Mouse (Mus musculus) G1E (cell line): ENCODE measurements around the gene Pde9a.

Source experiments
- CTCF ChIP-seq: IDR thresholded peaks from 2 replicates; pipeline ENCODE4 v1.5.1; 2012; ENCODE audit warnings: low read depth, low read length, inconsistent platforms, mixed read lengths
- GATA1 ChIP-seq: IDR thresholded peaks from 2 replicates; pipeline ENCODE4 v1.6.1; 2012; ENCODE audit warnings: borderline replicate concordance, low read length, inconsistent platforms, mixed read lengths
- GATA2 ChIP-seq: IDR thresholded peaks from 2 replicates; pipeline ENCODE4 v1.6.1; 2012; ENCODE audit warnings: low read depth, low read length, inconsistent platforms, borderline replicate concordance
- POLR2AphosphoS5 ChIP-seq: IDR thresholded peaks from 2 replicates; pipeline ENCODE4 v1.6.1; 2012; ENCODE audit warnings: low read depth, low read length, inconsistent platforms; ENCODE audit not compliant: insufficient replicate concordance
- TAL1 ChIP-seq: conservative IDR thresholded peaks from 2 replicates; pipeline ENCODE4 v1.6.1; 2012; ENCODE audit warnings: low read depth, low read length, inconsistent platforms, mixed read lengths

GRCm38 (mm10) chr17:31460416-31460815, 74.4 kb downstream of the Pde9a start:
- TF ChIP-seq CTCF (no peak), GATA1 (no peak), POLR2AphosphoS5 (no peak), TAL1 (no peak), GATA2 (no peak)
